Mouse (Mus musculus) fat pad, adult 2 months (tissue): ENCODE data around the gene Hoxd10.

Experiments
- DNase-seq: peaks from one replicate; pipeline ENCODE4 v3.0.0-alpha.2; 2011; ENCODE audit warnings: low read depth, low spot score; ENCODE audit errors: extremely low read depth

The Hoxd10 gene

DNA sequence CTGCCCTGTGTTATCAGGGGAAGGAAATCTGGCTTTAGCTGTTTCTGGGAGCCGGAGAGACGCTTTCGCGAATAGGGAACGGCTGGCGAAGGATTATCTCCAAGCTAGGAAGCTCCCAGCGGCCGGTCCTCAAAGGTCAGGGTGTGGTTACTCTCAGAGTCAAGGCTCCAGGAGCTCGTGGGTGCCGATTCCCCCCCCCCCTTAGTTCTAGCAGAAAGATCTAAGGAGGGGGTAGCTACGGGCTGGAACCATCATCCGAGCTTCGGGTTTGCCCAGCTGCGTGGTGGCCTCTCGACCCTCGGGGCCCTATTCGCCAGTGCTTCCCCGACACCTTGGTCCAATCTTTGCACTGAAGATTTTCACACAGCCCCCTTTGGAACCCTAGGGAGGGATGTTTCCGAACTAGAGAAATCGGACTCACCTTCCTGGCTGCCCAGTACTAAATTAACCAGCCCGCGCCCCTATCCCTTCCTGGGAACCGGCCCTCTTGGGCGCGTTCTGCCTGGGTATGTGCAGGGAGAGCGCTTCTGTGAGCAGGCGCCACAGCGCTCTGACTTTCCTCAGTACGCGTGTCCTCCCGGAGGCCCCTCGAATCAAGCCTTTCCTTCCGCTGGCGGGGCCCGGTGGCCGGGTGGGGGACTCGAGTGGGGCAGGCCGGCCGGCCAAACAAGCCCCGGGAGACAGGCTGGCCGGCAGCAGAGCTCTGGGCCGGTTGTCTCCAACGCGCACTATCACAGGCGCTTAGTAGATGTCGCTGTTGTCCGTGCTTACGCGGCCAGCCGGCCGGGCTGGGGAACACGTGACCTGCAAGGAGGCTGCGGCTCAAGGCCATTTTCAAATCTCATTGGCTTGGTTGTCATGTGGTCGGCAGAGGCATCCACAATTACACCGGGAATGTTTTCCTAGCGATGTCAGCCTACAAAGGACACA is at the start of gene Hoxd10:
Gene Hoxd10, plus strand, starts transcription at position 903 of the 930 bp plus-strand sequence.
- DNase-seq, result no peak

DNA sequence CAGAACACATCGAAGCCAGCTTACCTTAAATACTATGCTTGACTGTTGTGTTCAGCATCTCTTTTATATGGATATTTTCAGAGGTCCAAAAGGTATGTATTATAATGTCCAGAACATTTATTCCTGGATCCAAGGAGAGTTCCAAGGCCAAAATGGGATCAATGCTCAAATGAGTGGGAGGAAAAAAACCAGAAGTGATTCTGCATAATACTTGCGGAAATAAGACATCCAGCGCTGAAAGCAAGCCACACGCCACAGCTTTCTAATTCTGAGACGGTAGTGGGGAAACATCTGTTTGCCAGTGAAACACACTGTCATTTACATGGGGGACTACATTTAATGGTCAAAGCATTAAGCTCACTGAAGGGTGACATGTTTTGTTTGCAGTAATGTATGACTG is 49.3 kb upstream of the Hoxd10 start:
- DNase-seq, result no peak

DNA sequence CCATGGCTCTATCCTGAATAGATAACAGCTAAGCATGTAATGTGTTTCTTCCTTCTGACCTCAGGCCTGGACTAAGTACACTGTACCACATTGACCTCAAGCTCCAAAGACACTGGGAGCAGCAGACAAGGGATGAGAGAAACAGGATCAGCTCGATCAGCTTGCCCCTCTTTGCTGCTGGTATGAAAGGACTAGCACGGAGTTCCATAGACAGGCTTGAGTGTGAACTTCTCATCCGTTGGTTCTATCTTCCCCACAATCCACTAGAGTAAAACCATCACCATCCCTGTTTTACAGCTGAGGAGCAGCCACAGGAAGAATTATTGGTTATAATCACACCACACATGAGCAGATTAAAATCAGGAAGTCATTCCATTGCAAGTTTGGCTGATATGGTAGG is 46.1 kb upstream of the Hoxd10 start:
- no peak for DNase-seq

DNA sequence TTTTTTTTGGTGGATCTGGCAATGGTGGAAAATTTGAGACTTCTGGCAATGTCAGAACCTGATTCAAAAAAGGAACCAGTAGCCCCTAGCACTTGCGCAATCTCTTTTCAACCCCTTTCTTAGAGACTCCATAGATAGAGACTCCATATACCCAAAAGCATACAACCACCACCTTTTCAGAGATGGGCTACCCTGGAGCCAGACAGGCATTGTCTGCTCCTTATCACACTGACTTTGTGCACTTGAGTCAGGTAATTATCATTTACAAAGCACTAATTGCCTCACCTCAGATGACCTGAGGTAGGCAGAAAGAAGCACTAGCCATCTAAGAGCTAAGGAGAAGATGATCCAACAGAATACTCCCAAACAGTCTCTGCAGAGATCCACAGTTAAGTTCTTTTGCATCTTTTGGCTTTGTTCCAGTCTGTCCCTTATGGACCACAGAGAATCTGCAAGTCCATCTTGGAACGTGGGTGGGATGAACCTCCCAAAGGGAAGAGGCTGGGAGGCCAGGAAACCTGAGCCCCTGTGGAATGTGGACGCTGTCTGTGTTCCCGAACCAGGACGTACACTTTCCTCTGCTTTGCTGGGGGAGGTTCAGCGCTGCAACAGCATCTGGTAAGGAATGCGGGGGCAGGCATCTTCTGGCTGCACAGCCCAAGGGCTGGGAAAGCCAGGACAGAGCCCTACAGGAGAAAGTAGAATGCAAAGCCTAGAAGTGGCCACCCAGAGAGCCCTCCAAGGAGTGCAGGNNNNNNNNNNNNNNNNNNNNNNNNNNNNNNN is 44.5 kb upstream of the Hoxd10 start:
- DNase-seq, result no peak

DNA sequence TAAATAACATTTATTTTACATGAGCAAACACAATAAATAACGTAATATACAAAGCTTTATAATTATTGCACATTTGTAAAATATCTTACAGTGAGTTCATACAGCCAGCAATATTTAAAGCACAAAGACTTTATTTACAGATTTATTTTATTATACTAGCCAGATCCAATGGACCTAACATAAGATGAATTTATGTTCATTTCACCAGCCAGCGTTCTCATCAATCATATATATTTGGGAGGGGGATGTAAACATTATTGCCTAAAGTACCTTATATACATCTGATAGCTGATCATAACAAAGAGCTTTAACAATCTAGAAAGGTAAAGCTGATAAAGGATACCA is 38.8 kb upstream of the Hoxd10 start:
- no peak for DNase-seq

DNA sequence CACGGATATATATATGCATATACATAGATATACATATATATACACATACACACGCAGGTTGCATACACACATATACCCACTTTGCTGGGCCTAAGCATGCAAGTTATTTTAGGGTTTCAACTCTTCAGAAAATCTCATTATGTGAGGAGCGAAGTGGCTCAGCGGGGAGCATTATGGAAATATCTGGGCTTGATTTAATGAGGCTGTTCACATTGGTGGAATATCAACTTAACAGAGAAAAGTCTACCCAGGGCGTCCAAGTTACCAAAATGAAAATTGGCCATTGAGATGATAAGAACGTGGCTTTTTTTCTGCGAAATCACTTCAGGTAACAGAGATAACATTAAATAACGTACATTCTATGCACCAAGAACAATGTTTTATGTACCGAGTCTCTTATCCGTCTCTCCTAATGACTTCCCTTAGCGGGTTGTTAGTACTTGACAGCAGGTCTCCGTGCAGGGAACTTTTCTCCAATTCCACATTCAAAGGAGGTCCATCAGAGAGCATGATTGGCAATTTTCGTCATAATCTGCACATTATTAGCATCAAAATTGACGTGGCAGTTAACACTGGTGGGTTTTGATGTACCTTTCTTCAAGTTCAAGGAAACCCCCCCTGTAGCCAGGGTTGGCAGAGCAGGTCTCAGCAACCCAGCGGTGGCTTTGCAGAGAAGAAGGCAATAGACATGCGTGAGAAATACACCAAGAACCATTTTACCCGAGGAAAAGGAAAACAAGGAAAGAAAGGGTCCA is 37.8 kb upstream of the Hoxd10 start:
- no peak for DNase-seq

DNA sequence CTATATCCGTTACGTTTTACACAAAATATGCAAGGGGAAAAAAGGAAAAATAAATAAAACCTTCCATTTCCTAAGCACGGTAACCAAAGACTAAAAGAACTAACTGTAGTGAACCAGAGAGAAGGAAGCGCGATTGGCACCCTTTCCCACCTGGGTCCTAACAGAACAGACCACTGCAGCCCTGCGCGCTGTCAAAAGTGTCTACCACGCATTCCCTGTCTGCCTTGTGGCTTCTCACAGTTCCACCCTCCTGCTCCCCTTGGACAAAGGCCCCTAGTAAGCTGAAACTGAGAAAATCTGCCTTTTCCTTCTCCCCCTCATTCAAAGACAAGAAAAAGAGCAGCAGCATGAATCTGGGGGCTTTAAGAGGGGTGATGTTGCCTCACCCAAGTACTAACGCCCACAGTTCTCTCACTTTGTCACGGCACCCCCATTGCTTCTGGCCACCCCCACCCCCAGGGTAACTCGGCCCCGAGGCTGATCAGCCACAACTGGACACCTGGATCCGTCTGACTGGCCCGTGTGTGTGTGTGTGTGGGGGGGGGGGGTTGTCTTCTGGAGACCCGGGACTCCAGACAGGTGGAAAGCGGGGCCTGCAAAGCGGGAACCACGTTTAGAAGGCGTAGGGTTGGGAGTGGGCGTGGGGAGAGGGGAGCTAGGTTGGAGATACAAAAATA is 36.8 kb upstream of the Hoxd10 start:
- DNase-seq, result no peak

DNA sequence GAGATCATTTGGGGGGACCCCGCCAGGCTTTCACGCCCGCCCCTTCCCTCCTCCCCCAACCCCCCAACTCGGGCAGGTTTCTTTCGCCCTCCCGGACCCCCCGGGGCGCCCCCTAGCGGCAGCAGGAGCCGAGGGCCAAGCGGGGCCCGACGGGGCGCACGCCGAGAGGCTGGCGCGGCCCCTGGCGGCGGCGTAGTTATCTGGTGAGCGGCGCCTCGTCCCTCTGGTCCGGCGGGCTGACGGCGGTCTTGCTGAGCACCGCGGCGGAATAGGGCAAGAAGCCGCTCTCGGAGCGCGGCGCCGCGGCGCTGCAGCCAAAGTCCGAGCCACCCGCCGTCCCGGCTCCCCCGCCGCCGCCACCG is 36.3 kb upstream of the Hoxd10 start:
- DNase-seq, result no peak

DNA sequence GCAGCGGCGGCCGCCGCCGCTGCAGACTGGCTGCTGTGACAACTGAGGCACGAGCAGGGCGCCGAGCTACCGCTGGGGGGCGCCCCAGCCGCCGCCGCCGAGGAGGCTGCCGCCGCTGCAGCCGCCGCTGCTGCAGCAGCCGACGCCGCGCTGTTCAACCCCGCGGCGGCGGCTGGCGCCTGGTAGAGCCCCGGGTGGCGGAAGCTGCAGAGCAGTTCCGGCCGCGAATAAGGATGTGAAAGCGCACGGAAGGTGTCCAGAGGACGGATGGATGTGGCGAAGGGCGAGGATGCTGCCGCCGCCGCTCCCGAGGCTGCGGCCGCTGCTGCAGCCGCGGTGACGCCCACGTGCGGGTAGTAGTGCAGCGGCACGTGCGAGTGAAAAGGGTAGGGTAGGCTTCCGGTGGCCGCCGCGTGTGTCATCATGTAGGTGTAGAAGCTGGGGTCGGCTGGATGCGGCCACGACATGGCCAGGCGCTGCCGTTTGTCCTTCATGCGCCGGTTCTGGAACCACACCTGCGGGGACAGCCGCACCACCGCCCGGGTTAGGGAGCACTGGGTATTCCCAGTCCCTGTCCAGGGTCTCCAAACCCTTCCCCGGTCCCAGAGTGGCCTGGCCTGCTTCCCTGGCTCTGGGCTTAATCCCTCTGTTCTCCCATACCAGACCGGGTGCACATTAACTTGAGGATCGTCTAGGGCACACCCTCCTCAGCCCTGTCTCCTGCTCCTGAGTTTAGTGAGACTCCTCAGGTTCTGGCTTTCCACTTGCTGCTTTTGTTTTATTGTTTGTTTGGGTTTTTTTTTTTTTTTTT is 35.7 kb upstream of the Hoxd10 start:
- DNase-seq, result no peak

DNA sequence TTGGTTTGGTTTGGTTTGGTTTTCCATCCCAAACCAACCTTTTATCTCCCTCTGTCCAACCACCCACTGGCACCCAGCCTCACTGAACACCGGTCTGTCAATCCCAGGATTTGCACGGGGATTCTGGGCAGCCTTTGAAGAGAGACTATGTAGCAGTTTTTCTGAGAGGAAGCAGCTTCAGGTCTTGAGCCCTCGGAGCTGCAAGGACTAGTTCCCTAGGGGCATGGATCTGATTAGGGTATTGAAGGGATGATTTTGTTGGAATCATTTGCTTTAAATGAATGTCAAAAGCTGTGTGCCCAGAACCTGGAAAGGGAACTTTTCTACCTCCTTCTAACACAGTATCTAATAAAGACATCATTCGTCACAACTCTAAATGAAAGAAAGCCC is 35.1 kb upstream of the Hoxd10 start:
- no peak for DNase-seq

DNA sequence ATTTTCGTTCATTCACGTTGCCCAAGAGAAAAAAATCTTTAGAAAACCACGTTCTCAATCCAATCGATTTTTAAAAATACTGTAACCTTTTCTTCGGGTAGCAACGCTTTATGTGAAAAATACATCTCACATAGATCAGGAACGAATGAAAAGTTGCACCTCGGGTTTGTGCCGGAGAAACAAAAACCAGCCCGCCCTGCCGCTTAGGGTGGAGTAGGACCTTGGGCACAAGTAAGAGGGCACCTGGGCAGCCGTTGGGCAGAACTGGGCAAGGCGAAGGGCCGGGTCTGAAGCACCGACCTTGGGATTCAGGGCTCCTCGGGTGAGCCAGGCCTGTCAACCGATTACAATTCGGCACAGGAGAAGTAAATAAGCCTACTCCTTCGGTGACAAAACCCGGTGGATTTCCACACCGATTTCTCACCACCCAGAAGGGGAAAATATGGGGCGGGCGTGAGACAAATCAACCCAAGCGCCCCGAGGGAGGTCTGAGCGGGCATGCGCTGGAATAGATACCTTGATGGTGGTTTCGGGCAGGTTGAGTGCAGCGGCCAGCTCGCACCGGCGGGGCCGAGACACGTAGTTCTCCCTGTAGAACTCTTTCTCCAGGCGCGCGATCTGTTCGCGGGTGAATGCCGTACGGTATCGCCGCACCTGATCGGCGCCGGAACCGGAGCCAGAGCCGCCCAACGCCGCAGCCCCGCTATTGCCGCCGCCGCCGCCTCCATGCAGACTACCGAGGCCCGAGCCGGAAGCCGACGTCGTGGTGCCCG is 34.3 kb upstream of the Hoxd10 start:
- no peak for DNase-seq

DNA sequence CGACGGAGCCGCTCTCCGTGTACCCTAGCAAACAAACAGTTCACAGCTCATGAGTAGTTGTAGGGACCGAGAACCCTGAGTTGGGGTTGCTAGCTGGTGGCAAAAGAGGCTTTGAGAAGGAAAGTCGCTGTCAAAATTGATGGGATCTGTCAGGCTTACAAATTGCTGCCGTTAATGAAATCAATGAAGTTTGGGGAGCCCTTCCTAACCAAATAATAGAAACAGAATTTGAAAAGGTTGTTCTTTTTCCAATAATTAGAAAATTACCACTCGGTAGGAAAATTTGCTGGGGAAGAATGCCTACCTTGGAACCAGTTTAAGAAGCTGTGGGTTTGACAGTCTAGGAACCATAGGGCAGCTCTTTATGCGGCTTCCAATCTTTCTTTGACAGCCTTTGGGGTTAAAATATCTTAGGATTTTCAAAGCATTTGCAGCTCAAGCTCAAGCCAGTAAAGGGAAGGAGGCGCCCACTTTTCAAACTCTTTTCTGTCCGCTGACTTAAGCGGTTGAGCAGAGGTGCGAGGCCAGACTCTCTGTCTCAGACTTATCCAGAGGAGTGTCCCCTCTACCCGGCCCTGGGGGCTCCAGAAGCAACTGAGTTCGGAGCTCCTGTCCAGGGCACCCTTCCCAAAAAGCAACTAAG is 33.6 kb upstream of the Hoxd10 start:
- no peak for DNase-seq

DNA sequence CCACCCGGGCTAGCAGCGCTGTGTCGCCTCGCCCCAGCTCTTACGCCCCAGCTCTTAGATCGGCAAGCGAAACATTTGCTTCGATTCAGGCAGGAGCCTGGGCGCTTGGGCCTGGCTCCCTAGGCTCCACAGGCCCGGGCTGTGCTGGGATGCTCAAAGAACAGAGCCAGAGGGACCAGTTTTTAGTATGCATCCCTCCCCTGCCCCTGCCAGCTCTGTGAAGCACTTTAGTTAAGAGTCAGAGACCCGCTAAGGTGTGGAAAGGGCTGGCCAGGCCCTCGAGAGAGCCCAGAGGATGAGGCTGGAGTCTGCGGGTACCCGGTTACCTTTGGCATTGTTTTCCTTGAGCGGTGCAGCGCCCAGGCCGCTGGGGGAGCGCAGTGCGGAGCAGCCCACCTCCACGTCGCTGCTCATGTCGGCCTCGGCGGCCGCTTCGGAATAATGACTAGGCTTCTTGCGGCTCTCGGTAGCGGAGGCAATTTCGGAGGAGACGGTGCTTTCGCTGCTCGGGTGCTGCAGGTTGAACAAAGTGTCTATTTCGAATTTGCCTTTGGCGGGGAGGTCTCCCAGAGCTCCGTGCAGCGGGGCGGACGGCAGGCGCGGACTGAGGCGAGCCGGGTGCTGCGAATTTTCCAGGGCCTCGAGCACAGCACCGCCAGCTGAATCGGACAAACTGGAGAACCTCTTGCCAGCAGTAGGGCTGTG is 32.9 kb upstream of the Hoxd10 start:
- no peak for DNase-seq

DNA sequence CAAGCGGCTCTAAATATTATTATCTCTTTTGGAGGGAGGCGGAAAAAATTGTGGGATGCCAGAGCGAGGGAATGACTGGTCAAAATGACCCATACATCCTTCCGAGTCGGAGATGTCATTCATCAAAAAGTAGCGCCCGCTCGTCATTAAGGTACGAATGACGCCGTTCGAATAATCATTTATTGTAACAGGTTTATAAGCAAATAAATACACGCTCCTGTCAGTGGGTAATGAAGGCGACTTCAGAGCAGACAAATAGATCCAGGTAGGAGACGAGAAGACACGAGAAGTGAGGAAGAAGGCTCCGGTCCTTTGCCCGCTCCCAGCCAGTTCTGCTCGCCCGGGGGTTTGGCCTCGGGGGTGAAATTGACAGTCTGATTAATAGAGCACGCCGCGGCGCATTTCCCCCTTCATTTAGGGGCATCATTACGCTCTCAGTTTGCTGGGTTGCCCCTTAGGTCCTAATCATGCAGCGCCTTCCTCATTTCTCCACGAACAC is 32.2 kb upstream of the Hoxd10 start, which contains the start of gene Evx2:
Gene Evx2, minus strand, starts transcription at position 51 of the 499 bp plus-strand sequence.
- DNase-seq, result no peak

DNA sequence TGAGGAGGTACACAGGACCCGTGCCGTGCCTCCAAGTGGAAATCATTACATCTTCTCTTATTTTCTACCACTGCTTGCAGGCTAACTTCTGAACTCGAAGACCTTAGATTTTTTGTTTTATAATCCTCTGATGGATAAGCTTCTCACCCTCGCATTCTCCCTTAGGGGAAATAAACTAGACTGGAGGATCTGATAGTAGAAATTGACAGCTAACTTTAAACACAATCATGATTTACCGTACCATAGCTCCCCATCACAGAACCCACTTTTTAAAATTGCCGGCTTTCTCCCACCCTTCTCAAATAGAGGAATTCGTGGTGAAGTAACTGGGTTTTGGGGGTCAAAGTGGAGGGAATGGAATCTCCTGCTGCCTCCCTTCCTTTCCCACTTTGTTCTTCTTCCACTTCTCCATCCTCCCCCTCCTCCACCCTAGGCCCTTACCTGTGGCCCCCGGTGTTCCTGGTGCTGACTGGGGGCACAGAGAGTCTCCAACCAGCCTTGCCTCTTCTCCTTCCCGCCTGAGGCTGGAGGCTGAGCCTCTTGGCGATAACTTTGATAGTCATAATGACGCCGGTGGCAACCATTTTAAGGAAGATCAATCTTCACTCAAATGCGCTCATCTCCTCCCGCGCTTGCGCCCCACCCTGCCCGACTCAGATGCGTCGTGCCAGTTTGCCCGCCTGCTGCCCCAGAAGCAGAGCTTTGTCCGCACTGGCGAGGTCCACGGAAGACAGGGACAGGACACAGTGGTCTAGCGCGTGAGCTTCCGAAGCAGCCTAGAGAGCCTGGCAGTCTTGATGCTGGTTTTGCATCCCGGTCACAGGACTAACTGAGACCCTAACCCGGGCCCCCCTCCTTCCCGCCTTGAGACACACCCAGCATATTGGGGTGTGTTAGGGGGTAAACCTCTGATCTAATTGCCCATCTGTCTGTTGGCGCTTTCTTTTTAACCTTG is 31.0 kb upstream of the Hoxd10 start:
- DNase-seq, result no peak

DNA sequence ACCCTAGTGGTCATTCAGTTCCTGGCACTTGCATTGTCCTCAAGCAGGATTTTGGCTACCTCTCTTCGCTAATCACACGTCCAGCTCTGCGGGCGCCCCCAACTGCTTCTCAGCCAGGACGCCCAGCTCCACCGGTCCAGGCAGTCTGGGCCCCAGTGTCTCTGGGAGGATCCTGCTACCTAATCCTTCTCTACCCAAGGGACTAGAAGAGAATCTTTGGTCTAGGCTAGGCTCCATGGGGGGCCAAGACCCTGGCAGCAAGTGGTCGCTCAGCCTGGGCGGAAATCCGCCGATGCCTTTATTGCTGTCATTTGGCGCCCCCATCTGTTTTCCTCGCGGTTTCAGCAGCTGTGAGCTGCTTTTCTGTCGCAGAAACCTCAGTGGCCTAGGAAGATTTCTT is 30.0 kb upstream of the Hoxd10 start:
- no peak for DNase-seq
